Mouse (Mus musculus) MEL (cell line): ENCODE measurements around the gene Upb1.

ENCODE experiments used
- GATA1 ChIP-seq: IDR thresholded peaks from 2 replicates; pipeline ENCODE4 v1.6.1; 2011; ENCODE audit warnings: low read depth, low read length, improper control_type of control experiment
- POLR2A ChIP-seq, 2 experiments: IDR thresholded peaks; 2 replicates each; pipeline ENCODE4 v1.6.1; 2011 to 2012; ENCODE audit warnings: low read length in 2 of 2, mild to moderate bottlenecking in 2 of 2, control low read depth in 1 of 2, improper control_type of control experiment in 1 of 2, low read depth in 1 of 2, moderate library complexity in 1 of 2; ENCODE audit not compliant: control insufficient read depth in 1 of 2, insufficient read depth in 1 of 2, poor library complexity in 1 of 2

DNA sequence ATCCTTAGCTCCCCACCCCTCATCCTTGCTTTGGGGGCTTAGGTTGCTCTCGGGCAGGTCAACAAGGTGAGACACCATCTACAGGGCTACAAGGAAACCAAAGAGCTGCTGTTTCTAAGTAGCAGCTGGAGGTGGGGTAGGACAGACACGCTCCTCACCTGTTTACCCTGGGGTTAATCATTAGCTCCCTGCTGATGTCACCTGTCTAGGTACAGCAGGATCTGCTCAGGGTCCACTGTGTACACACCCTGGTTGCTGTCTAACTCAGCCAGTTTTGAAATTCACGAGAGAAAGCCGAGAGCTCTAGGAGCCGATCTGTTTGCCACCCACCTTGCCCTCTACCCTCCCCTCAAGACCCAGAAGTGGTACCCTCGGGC is 28.1 kb downstream of the Upb1 start:
- TF ChIP-seq POLR2A (IDR thresholded peaks at IDR 0.05; ENCODE audit: control insufficient read depth in 1 of 2, insufficient read depth in 1 of 2, low read depth in 1 of 2, low read length in 2 of 2, poor library complexity in 1 of 2), result no peak
- no peak for TF ChIP-seq GATA1
